8 mouse cellular contexts compared by ENCODE assay signal in genomic region chr7:28446446-28446845, GRCm38 (mm10). TPM values are rescaled to one million over a fixed set of nuclear protein-coding genes. Genes with fewer than 3 reads are reported as not detected.
DNase-seq lines count a peak whose midpoint lies in the region; ATAC-seq and TF ChIP-seq lines count a peak whose summit lies in the region.

No protein-coding gene starts in this region.

- peak; percentile 89 for TF ChIP-seq CTCF in midbrain, postnatal 0 days (IDR thresholded peaks at IDR 0.05)
- TF ChIP-seq CTCF in stomach, postnatal 0 days (IDR thresholded peaks at IDR 0.05; ENCODE audit: low read depth): peak; percentile 86

- peak overlapping the region; percentile 15; the same call in 1 of the 2 replicates for H3K4me2 ChIP-seq in forebrain, embryonic 11.5 days (ENCODE audit: low read depth, low read length, severe bottlenecking)
- H3K4me2 ChIP-seq in forebrain, embryonic 15.5 days (replicated peaks): no peak overlapping the region
- no peak overlapping the region for H3K4me2 ChIP-seq in midbrain, postnatal 0 days (ENCODE audit: low read depth, low read length, poor library complexity, severe bottlenecking)
- no peak overlapping the region for H3K4me2 ChIP-seq in stomach, postnatal 0 days (replicated peaks; ENCODE audit: low read depth)

- no peak overlapping the region for H3K27ac ChIP-seq in forebrain, embryonic 11.5 days (ENCODE audit: low read depth, low read length)
- no peak overlapping the region for H3K27ac ChIP-seq in forebrain, embryonic 15.5 days (replicated peaks)
- H3K27ac ChIP-seq in midbrain, postnatal 0 days (ENCODE audit: low read depth, low read length): no peak overlapping the region
- no peak overlapping the region for H3K27ac ChIP-seq in stomach, postnatal 0 days (replicated peaks)

- H3K4me3 ChIP-seq in forebrain, embryonic 11.5 days (ENCODE audit: low read depth, low read length): no peak overlapping the region
- H3K4me3 ChIP-seq in forebrain, embryonic 15.5 days: no peak overlapping the region
- no peak overlapping the region for H3K4me3 ChIP-seq in midbrain, postnatal 0 days (ENCODE audit: low read depth, low read length)
- no peak overlapping the region for H3K4me3 ChIP-seq in stomach, postnatal 0 days (ENCODE audit: low read depth, low read length)

- no peaks in the 10 kb centered on the region for H3K27me3 ChIP-seq in forebrain, embryonic 11.5 days (ENCODE audit: control insufficient read depth, insufficient read depth, low read length)
- H3K27me3 ChIP-seq in forebrain, embryonic 15.5 days: 0 out of 2 replicates have a peak, but pooled peaks cover 3% of the 10 kb centered on the region
- H3K27me3 ChIP-seq in midbrain, postnatal 0 days (ENCODE audit: insufficient read depth, low read length): no peaks in the 10 kb centered on the region
- H3K27me3 ChIP-seq in stomach, postnatal 0 days (ENCODE audit: control insufficient read depth, insufficient read depth, low read length): no peaks in the 10 kb centered on the region

- whole genome bisulfite sequencing in forebrain, embryonic 11.5 days: 4% methylated on average over 12 of the region's 12 CpGs
- WGBS in forebrain, embryonic 15.5 days: 9% methylated on average over 12 of the region's 12 CpGs
- WGBS in midbrain, postnatal 0 days: 7% methylated on average over 12 of the region's 12 CpGs
- WGBS in stomach, postnatal 0 days: 6% methylated on average over 12 of the region's 12 CpGs

- ATAC-seq in forebrain, embryonic 11.5 days (replicated peaks; ENCODE audit: low FRiP score): no peak
- no peak for ATAC-seq in forebrain, embryonic 15.5 days (replicated peaks)
- ATAC-seq in midbrain, postnatal 0 days (ENCODE audit: low FRiP score): no peak
- no peak for ATAC-seq in stomach, postnatal 0 days (ENCODE audit: low FRiP score, low TSS enrichment)

- H3K36me3 ChIP-seq in forebrain, embryonic 11.5 days (ENCODE audit: control insufficient read depth, insufficient read depth, low read length): no peaks in the 10 kb centered on the region
- H3K36me3 ChIP-seq in forebrain, embryonic 15.5 days: no peaks in the 10 kb centered on the region
- H3K36me3 ChIP-seq in midbrain, postnatal 0 days (ENCODE audit: insufficient read depth, low read length): no peaks in the 10 kb centered on the region
- no peaks in the 10 kb centered on the region for H3K36me3 ChIP-seq in stomach, postnatal 0 days (ENCODE audit: control insufficient read depth, insufficient read depth, low read length)

- peak; percentile 91 for DNase-seq in forebrain, embryonic 11.5 days (ENCODE audit: low spot score)
- DNase-seq in T-cell, adult 2 months (ENCODE audit: low spot score): peak; percentile 74
- DNase-seq in embryo, embryonic 10 days (ENCODE audit: low spot score): peak; percentile 55
- DNase-seq in heart, adult 8-10 months (ENCODE audit: low spot score): peak; percentile 81
- peak; percentile 56 for DNase-seq in left cerebral cortex, adult 11 months (ENCODE audit: low spot score)
- peak; percentile 74 for DNase-seq in midbrain, postnatal 0 days (ENCODE audit: low spot score)
- peak; percentile 82 for DNase-seq in stomach, postnatal 0 days (ENCODE audit: low spot score)

- no peak overlapping the region for H3K9ac ChIP-seq in forebrain, embryonic 11.5 days (ENCODE audit: low read length)
- no peak overlapping the region for H3K9ac ChIP-seq in forebrain, embryonic 15.5 days (replicated peaks)
- no peak overlapping the region for H3K9ac ChIP-seq in midbrain, postnatal 0 days (replicated peaks; ENCODE audit: low read length, poor library complexity, severe bottlenecking)
- no peak overlapping the region for H3K9ac ChIP-seq in stomach, postnatal 0 days (ENCODE audit: low read length)

- peaks cover 7% of the 10 kb centered on the region for H3K4me1 ChIP-seq in forebrain, embryonic 11.5 days (replicated peaks; ENCODE audit: control insufficient read depth, insufficient read depth, low read length)
- no peaks in the 10 kb centered on the region; the same call in 1 of the 2 replicates for H3K4me1 ChIP-seq in forebrain, embryonic 15.5 days
- H3K4me1 ChIP-seq in midbrain, postnatal 0 days (ENCODE audit: insufficient read depth, low read length): peaks cover 4% of the 10 kb centered on the region; the same call in 1 of the 2 replicates
- no peaks in the 10 kb centered on the region for H3K4me1 ChIP-seq in stomach, postnatal 0 days (replicated peaks; ENCODE audit: control insufficient read depth, insufficient read depth)

- TF ChIP-seq EP300 in stomach, postnatal 0 days (optimal IDR thresholded peaks at IDR 0.05): no peak

- H3K9me3 ChIP-seq in forebrain, embryonic 11.5 days (ENCODE audit: control insufficient read depth, low read length): no peaks in the 10 kb centered on the region
- no peaks in the 10 kb centered on the region for H3K9me3 ChIP-seq in forebrain, embryonic 15.5 days
- no peaks in the 10 kb centered on the region for H3K9me3 ChIP-seq in midbrain, postnatal 0 days (ENCODE audit: low read length)
- no peaks in the 10 kb centered on the region for H3K9me3 ChIP-seq in stomach, postnatal 0 days (ENCODE audit: control insufficient read depth, low read length)

RNA-seq across cellular contexts. Expression of gene Lrfn1, which starts 5.3 kb away (rescaled TPM):
- polyA plus RNA-seq in forebrain, embryonic 11.5 days (2014; fragmentation: Nextera tagmentation; extraction: Ambion mirVana): 6.1 and 8.2 TPM in 2 replicates
- 10.9 and 13.0 TPM in 2 replicates for polyA plus RNA-seq in forebrain, embryonic 15.5 days (2015; fragmentation: Nextera tagmentation; extraction: Ambion mirVana)
- total RNA-seq in heart, adult 8-10 months (2022): under 1 TPM; 0.43 to 0.82 (median 0.61) TPM
- total RNA-seq in midbrain, postnatal 0 days (2014; rRNA removed): 132 and 137 TPM in 2 replicates
- 18.4 and 20.6 TPM in 2 replicates for polyA plus RNA-seq in midbrain, postnatal 0 days (2015; fragmentation: Nextera tagmentation; extraction: Ambion mirVana)
- polyA plus RNA-seq in stomach, postnatal 0 days (2015; fragmentation: Nextera tagmentation; extraction: Ambion mirVana): 0.96 and 1.3 TPM in 2 replicates

RNA-seq across cellular contexts. Expression of gene Gmfg, which starts 9.2 kb away (rescaled TPM):
- polyA plus RNA-seq in forebrain, embryonic 11.5 days (2014; fragmentation: Nextera tagmentation; extraction: Ambion mirVana): 4.0 and 4.9 TPM in 2 replicates
- polyA plus RNA-seq in forebrain, embryonic 15.5 days (2015; fragmentation: Nextera tagmentation; extraction: Ambion mirVana): 4.0 and 4.7 TPM in 2 replicates
- total RNA-seq in heart, adult 8-10 months (2022): 1 to 10 TPM; 3.5 to 5.7 (median 4.8) TPM
- total RNA-seq in midbrain, postnatal 0 days (2014; rRNA removed): 4.3 TPM in 1 of 2 replicates, not detected in the other
- 3.4 and 4.0 TPM in 2 replicates for polyA plus RNA-seq in midbrain, postnatal 0 days (2015; fragmentation: Nextera tagmentation; extraction: Ambion mirVana)
- polyA plus RNA-seq in stomach, postnatal 0 days (2015; fragmentation: Nextera tagmentation; extraction: Ambion mirVana): 18.9 and 23.1 TPM in 2 replicates

RNA-seq across cellular contexts. Expression of gene Paf1, which starts 53.7 kb away (rescaled TPM):
- 82.0 and 82.9 TPM in 2 replicates for polyA plus RNA-seq in forebrain, embryonic 11.5 days (2014; fragmentation: Nextera tagmentation; extraction: Ambion mirVana)
- 98.0 and 106 TPM in 2 replicates for polyA plus RNA-seq in forebrain, embryonic 15.5 days (2015; fragmentation: Nextera tagmentation; extraction: Ambion mirVana)
- total RNA-seq in heart, adult 8-10 months (2022): 10 to 100 TPM; 35.7 to 44.4 (median 39.1) TPM
- total RNA-seq in midbrain, postnatal 0 days (2014; rRNA removed): 80.3 and 84.2 TPM in 2 replicates
- polyA plus RNA-seq in midbrain, postnatal 0 days (2015; fragmentation: Nextera tagmentation; extraction: Ambion mirVana): 89.3 and 90.0 TPM in 2 replicates
- 35.9 and 38.6 TPM in 2 replicates for polyA plus RNA-seq in stomach, postnatal 0 days (2015; fragmentation: Nextera tagmentation; extraction: Ambion mirVana)

RNA-seq across cellular contexts. Expression of gene Med29, which starts 53.9 kb away (rescaled TPM):
- 40.1 and 46.1 TPM in 2 replicates for polyA plus RNA-seq in forebrain, embryonic 11.5 days (2014; fragmentation: Nextera tagmentation; extraction: Ambion mirVana)
- polyA plus RNA-seq in forebrain, embryonic 15.5 days (2015; fragmentation: Nextera tagmentation; extraction: Ambion mirVana): 44.6 and 46.9 TPM in 2 replicates
- total RNA-seq in heart, adult 8-10 months (2022): 10 to 100 TPM; 19.5 to 24.0 (median 22.2) TPM
- total RNA-seq in midbrain, postnatal 0 days (2014; rRNA removed): 30.7 and 37.9 TPM in 2 replicates
- 41.6 and 43.2 TPM in 2 replicates for polyA plus RNA-seq in midbrain, postnatal 0 days (2015; fragmentation: Nextera tagmentation; extraction: Ambion mirVana)
- polyA plus RNA-seq in stomach, postnatal 0 days (2015; fragmentation: Nextera tagmentation; extraction: Ambion mirVana): 27.5 and 28.3 TPM in 2 replicates
